Mouse (Mus musculus) cerebellum, postnatal 14 days (tissue): Measurements from ENCODE around the gene Lpcat3.
"Not testable (repeated sequence)": the region's sequence is repeated elsewhere in the genome, so short reads cannot be mapped to it uniquely, and the experiment has no call there.

ENCODE experiments used
- DNase-seq, 2 experiments: peaks; one replicate each; pipeline ENCODE4 v3.0.0; 2021; ENCODE audit warnings: mixed read lengths in 2 of 2

Lpcat3 gene

GRCm38 (mm10) chr6:124662477-124663423, at the start of gene Lpcat3:
TSS of gene Lpcat3 (plus strand) at chr6:124663027.
- DNase-seq: peak; percentile 99 to 100

GRCm38 (mm10) chr6:124625612-124626011, 37.2 kb upstream of the Lpcat3 start:
- DNase-seq: no peak

- DNase-seq: not testable (repeated sequence)
Measured at GRCm38 (mm10) chr6:124626184-124626583, 36.6 kb upstream of the Lpcat3 start.

GRCm38 (mm10) chr6:124630763-124631162, 32.1 kb upstream of the Lpcat3 start:
- DNase-seq: no peak

GRCm38 (mm10) chr6:124635985-124636384, 26.8 kb upstream of the Lpcat3 start, which contains the start of gene C1s2:
TSS of gene C1s2 (minus strand) at chr6:124636085.
- peak in 1 of 2 experiments; percentile 8 for DNase-seq

- DNase-seq: peak in 1 of 2 experiments; percentile 12
Measured at GRCm38 (mm10) chr6:124636858-124637460, 25.9 kb upstream of the Lpcat3 start.

- DNase-seq: peak in 1 of 2 experiments; percentile 9
Measured at GRCm38 (mm10) chr6:124640041-124640440, 22.8 kb upstream of the Lpcat3 start.

- peak; percentile 81 to 87 for DNase-seq
Measured at GRCm38 (mm10) chr6:124640997-124641396, 21.8 kb upstream of the Lpcat3 start.

- no peak for DNase-seq
Measured at GRCm38 (mm10) chr6:124646394-124646793, 16.4 kb upstream of the Lpcat3 start.

- no peak for DNase-seq
Measured at GRCm38 (mm10) chr6:124655893-124656292, 6.9 kb upstream of the Lpcat3 start.

GRCm38 (mm10) chr6:124658067-124658466, 4.8 kb upstream of the Lpcat3 start:
- DNase-seq: no peak

- DNase-seq: no peak
Measured at GRCm38 (mm10) chr6:124661156-124661806, 1.5 kb upstream of the Lpcat3 start.

- no peak for DNase-seq
Measured at GRCm38 (mm10) chr6:124661995-124662394, 832 bp upstream of the Lpcat3 start.

- no peak for DNase-seq
Measured at GRCm38 (mm10) chr6:124663424-124663795, 583 bp downstream of the Lpcat3 start.

- no peak for DNase-seq
Measured at GRCm38 (mm10) chr6:124664256-124664655, 1.4 kb downstream of the Lpcat3 start.

GRCm38 (mm10) chr6:124665011-124665410, 2.2 kb downstream of the Lpcat3 start:
- DNase-seq: no peak

- DNase-seq: peak; percentile 74 to 84
Measured at GRCm38 (mm10) chr6:124669234-124669859, 6.5 kb downstream of the Lpcat3 start.

- DNase-seq: peak in 1 of 2 experiments; percentile 55
Measured at GRCm38 (mm10) chr6:124670281-124670900, 7.6 kb downstream of the Lpcat3 start.

- no peak for DNase-seq
Measured at GRCm38 (mm10) chr6:124672100-124672499, 9.3 kb downstream of the Lpcat3 start.

GRCm38 (mm10) chr6:124673619-124674018, 10.8 kb downstream of the Lpcat3 start:
- DNase-seq: peak; percentile 79 to 83

GRCm38 (mm10) chr6:124674591-124674990, 11.8 kb downstream of the Lpcat3 start:
- no peak for DNase-seq

GRCm38 (mm10) chr6:124676171-124676570, 13.3 kb downstream of the Lpcat3 start:
- peak in 1 of 2 experiments; percentile 33 for DNase-seq
